Mouse (Mus musculus): ENCODE data around the gene Grk4.
"Not testable (repeated sequence)": the region's sequence is repeated elsewhere in the genome, so short reads cannot be mapped to it uniquely, and the experiment has no call there.

Grk4 gene

DNA sequence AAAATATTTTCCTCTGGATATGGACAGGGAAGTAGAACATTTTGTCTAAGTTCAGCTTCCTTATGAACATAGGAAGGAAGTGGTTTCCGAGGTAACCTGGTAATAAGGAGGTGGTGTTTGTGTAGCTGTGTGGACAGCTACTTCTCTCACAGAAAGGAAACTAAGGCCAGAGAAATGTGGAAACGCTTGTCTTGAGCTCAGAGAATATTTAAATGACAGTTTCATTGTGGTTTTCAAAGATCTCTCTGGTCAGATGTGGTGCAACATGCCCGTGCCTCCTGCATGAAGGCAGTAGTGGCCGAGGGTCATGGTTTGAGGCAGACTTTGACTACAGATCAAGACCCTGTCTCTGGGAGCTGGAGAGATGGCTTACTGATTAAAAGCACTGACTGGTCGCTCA lies 35.3 kb downstream of the Grk4 start:
- no peak for DNase-seq (ENCODE audit: inconsistent age in 2 of 2, low spot score in 1 of 2)

DNA sequence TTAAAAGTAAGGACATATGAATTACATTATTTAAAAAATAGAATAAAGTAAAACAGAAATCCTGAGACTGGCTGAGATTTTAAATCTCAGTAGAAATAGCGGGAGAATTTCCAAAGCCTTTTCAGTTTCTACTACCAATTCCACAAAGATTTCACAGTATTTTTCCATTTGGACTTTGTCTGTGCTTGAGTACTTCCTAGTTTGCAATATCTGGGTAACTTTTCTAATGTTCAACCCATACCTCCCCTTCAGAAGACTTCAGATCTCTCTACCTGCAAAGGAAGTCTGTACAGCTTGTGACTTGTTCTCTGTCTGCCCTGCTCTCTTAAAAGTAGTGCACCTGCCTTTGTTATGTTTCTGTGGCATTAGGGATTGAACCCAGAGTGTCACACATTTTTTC lies 48.3 kb downstream of the Grk4 start:
- no peak for DNase-seq (ENCODE audit: inconsistent age in 2 of 2, low spot score in 1 of 2)

DNA sequence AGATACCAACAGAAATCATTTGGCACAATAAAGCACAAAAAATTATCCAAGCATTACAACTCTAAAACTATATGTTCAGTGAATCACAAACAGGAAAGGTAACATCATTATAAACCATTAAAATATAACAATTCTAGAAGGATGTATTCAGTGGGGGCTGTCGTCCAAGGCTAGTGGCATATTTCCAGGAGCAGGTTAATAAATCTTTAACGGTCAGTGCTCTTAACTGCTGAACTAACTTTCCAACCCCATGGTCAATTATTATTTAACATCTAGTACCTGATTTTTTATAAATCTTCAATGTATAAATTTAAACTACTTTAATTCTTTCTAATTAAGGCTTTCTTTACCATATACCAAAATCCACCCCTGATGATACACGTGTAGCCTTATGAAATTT lies 54.2 kb downstream of the Grk4 start:
- DNase-seq (ENCODE audit: inconsistent age in 2 of 2, low spot score in 1 of 2), result not testable (repeated sequence)

DNA sequence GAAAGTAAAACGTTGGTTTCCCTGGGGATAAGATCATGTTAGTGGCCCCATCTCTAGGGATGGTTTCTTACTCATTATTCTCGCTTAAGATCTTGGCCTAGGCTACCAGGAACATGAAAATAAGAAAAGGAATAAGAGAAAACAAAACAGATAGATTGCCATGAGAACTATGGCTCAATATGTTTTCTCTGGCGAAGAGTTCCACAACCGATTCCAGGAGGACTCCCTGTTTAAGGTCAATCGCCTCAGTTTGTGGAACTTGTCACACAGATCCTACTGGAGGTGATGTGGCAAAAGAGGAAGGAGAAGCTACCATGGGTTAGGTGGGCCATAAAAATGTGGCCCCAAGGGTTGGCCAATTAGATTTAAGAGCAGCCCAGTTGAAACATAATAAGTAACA lies 54.6 kb downstream of the Grk4 start:
- DNase-seq (ENCODE audit: inconsistent age in 2 of 2, low spot score in 1 of 2), result no peak

DNA sequence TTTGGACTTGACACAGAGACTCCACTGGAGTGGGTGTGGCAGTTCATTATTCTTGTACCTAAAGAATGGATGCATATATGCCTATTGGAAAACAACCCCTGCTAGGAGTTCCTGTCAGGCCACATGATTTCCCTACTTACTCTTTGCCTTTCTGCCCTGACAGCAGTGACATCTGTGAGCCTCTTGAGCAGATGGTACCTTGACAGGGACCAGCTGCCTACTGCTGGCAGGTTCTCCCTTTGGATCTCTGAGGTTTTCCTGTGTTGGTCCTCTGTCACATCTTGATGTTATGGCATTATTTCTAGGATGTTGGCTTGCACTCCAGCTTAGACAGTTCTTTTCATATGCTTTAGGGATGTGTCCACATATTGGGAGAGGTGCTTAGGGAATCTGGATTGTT lies 69.0 kb downstream of the Grk4 start:
- DNase-seq (ENCODE audit: inconsistent age in 2 of 2, low spot score in 1 of 2), result no peak

- DNase-seq (ENCODE audit: inconsistent age in 2 of 2, low spot score in 1 of 2), result no peak
These were observed 70.1 kb downstream of the Grk4 start for GRCm38 (mm10) chr5:34730255-34730654.

DNA sequence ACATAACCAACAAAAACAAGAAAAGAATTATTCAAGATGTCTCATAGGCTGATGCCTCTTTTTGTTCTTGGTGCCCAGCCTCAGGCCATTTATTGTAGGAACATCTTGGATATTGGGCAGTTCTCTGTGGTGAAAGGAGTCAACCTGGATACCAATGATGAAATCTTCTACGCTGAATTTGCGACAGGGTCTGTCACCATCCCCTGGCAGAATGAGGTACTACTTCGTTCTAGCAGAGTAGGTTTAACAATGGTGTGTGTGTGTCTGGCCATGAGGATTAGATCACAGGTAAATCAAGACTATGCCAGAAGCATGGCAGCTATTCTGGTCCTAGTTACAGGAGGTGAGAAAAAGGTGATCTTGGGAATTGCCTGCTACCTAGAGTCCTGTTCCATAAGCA lies 91.3 kb downstream of the Grk4 start:
- peak in 1 of 2 experiments; percentile 12 for DNase-seq (ENCODE audit: inconsistent age in 2 of 2, low spot score in 1 of 2)

DNA sequence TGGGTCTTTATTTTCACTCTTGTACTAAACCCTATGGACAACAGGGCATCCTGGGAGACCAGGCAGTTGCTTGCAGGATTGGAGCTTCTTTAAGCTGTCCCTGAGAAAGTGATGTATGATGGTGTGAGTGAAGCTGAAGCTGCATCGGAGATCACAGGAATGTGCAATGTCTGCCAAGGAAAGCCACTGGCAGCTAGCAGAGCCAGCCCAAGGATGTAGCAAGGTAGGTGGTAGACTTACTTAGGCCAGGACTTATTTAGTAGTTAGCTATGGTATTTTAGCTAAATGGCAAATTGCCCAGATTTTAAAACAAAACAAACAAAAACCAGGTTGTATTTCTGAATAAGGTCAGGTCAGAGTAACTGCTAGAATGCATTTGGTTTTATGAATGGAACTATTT lies 98.6 kb downstream of the Grk4 start:
- DNase-seq (ENCODE audit: inconsistent age in 2 of 2, low spot score in 1 of 2), result peak in 1 of 2 experiments; percentile 15

DNA sequence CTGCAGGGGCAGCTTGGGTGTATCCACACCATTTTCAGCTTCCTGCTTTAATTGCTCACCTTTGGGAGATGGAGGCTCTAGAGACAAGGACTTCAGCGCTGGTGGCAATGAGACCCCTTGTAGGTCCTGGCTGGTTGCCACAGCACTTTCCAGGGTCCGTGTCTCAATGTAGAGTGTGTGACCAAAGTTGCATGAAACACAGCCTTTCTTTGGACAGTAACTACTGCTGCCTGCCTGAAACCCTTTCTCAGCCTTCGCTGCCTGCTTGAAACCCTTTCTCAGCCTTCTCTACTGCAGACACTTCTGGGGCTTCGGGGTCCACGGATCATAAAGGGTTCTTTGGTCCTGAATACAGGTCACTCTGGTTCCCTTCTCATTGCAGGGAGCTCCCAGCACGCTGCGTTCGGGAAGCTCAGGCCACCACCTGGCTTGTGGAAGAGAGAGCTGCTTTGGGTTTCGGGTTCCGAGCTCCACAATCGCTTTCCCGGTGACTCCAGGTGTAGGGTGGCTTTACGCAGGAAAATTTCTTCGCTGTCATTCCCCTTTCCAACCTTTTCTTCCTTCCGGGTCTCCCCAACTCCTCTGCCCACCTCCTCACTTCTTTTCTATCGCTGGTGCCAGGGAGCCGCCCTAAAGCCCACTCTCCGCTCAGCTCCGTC lies 100.8 kb downstream of the Grk4 start:
- DNase-seq (ENCODE audit: inconsistent age in 2 of 2, low spot score in 1 of 2), result peak in 1 of 2 experiments; percentile 37

DNA sequence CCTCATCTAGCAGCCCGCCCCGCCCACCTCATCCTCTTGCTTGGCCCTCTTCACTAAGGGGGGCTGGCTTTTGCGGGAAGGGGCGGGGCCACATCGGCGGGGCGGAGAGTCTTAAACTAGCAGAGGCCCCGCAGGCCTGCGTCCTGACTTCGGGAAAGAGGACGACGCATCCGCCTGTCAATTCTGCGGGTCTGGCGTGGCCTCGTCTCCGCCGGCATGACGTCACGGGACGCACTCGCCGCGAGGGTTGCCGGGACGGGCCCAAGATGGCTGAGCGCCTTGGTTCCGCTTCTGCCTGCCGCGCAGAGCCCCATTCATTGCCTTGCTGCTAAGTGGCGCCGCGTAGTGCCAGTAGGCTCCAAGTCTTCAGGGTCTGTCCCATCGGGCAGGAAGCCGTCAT lies 101.3 kb downstream of the Grk4 start, which contains the start of gene Htt:
Gene Htt (plus strand): TSS at position 232 of the 400 bp plus-strand sequence.
- DNase-seq (ENCODE audit: inconsistent age in 2 of 2, low spot score in 1 of 2), result peak; percentile 98 to 99

GRCm38 (mm10) chr5:34761934-34762611 lies 101.9 kb downstream of the Grk4 start:
- DNase-seq (ENCODE audit: inconsistent age in 2 of 2, low spot score in 1 of 2), result peak; percentile 54 to 82

DNA sequence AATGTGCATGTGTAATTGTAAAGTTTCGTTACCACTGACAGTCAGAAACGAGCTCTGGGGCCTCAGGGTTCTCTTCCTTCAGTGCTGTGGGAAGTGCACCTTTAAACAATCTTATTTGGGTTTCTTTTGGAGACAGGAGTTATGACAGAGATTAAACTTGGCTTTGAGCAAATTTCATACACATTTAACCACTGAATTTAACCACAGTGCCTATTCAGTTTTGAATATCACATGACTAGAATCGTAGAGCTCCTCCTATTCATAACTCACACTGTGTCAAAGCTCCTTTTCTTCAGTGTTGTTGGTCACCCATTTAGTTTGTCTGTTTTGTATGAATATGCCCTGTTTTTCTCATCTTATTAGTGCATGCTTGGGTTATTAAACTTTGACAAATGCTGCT lies 111.6 kb downstream of the Grk4 start:
- no peak for DNase-seq (ENCODE audit: inconsistent age in 2 of 2, low spot score in 1 of 2)

GRCm38 (mm10) chr5:34772696-34773245 lies 112.6 kb downstream of the Grk4 start:
- DNase-seq (ENCODE audit: inconsistent age in 2 of 2, low spot score in 1 of 2), result peak; percentile 62 to 84

DNA sequence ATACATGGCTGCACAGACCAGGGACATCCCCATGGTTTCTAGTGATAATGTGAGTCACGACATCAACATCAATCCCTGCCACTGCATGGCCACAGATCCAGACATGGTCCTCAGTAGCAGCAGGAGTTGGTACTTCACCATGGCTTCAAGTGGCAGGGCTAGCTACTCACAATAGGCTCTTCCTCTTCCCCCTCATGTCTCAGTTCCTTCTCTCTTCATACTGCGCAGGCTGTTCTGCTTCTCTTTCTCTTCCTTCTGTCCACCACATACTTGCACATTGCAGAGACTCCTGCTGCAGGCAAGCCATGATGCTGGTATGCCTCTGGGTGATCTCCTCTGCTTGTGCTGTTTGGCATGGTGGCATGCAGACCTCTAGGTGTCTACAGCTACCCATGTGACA lies 113.2 kb downstream of the Grk4 start:
- DNase-seq (ENCODE audit: inconsistent age in 2 of 2, low spot score in 1 of 2), result peak; percentile 15 to 34

DNA sequence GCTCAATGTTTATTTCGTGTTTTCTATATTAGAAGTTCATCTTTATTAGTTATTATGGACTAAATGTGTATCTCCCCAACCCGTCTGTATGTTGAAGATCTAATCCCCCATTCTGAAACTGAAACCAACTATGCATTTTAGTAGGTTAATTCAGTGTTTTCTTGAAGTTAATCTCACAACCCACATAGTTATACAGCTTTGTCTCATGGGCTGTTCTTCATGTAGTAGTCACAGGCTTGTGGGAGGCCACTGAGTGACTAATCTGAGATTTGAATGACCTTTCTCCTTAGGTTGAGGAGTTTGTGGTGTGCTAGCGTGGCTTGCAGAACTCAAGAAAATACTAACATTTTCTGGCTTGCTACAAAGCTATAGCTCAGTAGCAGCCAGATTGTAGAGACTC lies 124.8 kb downstream of the Grk4 start:
- peak; percentile 18 to 54 for DNase-seq (ENCODE audit: inconsistent age in 2 of 2, low spot score in 1 of 2)

DNA sequence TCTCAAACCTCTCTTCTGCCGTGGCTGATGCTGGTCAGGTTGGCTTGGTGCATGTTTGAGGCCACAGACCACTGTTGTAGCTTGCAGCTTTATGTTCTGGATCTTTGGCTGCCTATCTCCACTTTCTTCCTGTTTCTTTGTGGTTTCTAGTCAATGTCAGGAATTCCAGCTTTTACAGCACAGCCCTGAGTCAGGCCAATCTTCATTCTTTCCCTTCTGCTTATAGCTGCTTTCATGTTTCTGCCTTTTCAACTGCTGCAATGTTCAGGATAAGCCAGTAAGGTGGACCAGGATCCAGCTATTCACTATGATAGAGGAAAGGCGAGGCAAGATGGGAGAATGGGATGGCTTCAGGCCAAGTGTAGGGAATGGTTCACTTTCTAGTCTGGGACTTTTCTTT lies 131.0 kb downstream of the Grk4 start:
- no peak for DNase-seq (ENCODE audit: inconsistent age in 2 of 2, low spot score in 1 of 2)

DNA sequence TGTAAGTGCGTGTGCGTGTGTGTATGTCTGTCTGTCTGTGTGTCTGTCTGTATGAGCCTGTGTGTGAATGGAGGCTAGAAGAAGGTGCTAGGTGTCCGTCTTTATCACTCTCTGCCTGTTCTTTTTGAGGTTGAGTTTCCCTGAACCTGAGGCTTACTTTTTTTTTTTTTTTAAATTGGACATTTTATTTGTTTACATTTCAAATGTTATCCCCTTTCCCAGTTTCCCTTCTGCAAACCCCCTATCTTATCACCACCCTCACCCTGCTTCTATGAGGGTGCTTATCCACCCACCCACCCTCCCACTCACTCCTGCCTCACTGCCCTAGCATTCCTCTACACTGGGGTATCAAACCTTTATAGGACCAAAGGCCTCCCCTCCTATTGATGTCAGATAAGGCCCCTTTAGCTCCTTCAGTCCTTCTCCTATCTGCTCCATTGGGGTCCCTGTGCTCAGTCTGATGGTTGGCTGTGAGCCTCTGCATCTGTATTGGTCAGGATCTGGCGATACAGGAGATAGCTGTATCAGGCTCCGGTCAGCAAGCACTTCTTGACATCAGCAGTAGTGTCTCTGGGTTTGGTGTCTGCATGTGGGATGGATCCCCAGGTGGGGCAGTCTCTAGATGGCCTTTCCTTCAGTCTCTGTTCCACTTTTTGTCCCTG lies 140.2 kb downstream of the Grk4 start:
- no peak for DNase-seq (ENCODE audit: inconsistent age in 2 of 2, low spot score in 1 of 2)
